Mouse (Mus musculus): Measurements from ENCODE around the gene Grm3.

DNA sequence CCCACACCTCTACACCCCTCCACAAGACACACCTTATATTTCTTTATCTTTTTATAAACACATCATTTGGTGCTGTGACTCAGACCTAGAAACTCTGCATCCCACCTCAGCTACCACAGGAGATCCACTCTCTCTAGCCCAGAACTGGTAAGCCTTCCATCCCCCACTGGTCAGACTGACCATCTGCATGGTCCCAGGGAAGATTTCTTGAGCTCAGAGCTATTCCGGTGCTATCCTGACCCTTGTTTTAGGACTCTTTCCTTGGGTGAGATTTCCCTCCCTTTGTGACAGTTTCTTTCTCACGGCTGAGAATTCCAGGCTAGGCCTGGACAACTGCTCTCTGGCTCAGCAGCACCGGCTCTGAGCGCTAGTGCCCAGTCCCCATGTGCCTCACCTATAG is 227.7 kb downstream of the Grm3 start:
- TF ChIP-seq NANOG (IDR thresholded peaks at IDR 0.05; ENCODE audit: borderline replicate concordance, low read length) (no peak), CTCF (conservative IDR thresholded peaks at IDR 0.05; ENCODE audit: low read length) (no peak)
